Mouse (Mus musculus): Measurements from ENCODE around the gene Shroom3. TPM values are rescaled to one million over a fixed set of nuclear protein-coding genes. Genes with fewer than 3 reads are reported as not detected.
A peak's percentile ranks its signal among the peaks of the same experiment; 100 is the strongest.

Gene Shroom3
- polyA plus RNA-seq, 1 experiment = 18.6 TPM

- TF ChIP-seq POLR2A (IDR thresholded peaks at IDR 0.05; ENCODE audit: low read depth, low read length) (no peak), CTCF (conservative IDR thresholded peaks at IDR 0.05; ENCODE audit: insufficient read depth, insufficient read length, low read depth, low read length) (no peak)
- H3K36me3 ChIP-seq (ENCODE audit: control insufficient read depth, insufficient read depth, low read length) = no peaks in the 10 kb centered on the region
- no peak overlapping the region for H3K4me3 ChIP-seq (ENCODE audit: insufficient read depth, low read depth, low read length)
- no peaks in the 10 kb centered on the region for H3K27me3 ChIP-seq (replicated peaks; ENCODE audit: control insufficient read depth, insufficient read depth, low read length)
- no peak overlapping the region for H3K27ac ChIP-seq (ENCODE audit: insufficient read depth, low read depth, low read length)
- H3K4me1 ChIP-seq (ENCODE audit: control insufficient read depth, insufficient read depth, low read length) = peaks cover 10% of the 10 kb centered on the region
- DNase-seq = peak; percentile 57
- WGBS = 38% methylated on average over 3 of the region's 3 CpGs
Observed at GRCm38 (mm10) chr5:92814621-92815020, 131.4 kb downstream of the Shroom3 start.

- no peak for DNase-seq
- TF ChIP-seq POLR2A (IDR thresholded peaks at IDR 0.05; ENCODE audit: low read depth, low read length) (no peak), CTCF (conservative IDR thresholded peaks at IDR 0.05; ENCODE audit: insufficient read depth, insufficient read length, low read depth, low read length) (no peak)
- Histone ChIP-seq H3K4me3 (ENCODE audit: insufficient read depth, low read depth, low read length) (no peak overlapping the region), H3K27ac (ENCODE audit: insufficient read depth, low read depth, low read length) (no peak overlapping the region), H3K27me3 (replicated peaks; ENCODE audit: control insufficient read depth, insufficient read depth, low read length) (no peaks in the 10 kb centered on the region), H3K36me3 (ENCODE audit: control insufficient read depth, insufficient read depth, low read length) (no peaks in the 10 kb centered on the region), H3K4me1 (ENCODE audit: control insufficient read depth, insufficient read depth, low read length) (peaks cover 2% of the 10 kb centered on the region)
- WGBS = 74% methylated on average over 11 of the region's 11 CpGs
Observed at GRCm38 (mm10) chr5:92817122-92817822, 134.0 kb downstream of the Shroom3 start.

- no peak overlapping the region for H3K27ac ChIP-seq (ENCODE audit: insufficient read depth, low read depth, low read length)
- no peaks in the 10 kb centered on the region for H3K27me3 ChIP-seq (replicated peaks; ENCODE audit: control insufficient read depth, insufficient read depth, low read length)
- 78% methylated on average over 3 of the region's 3 CpGs for WGBS
Observed at GRCm38 (mm10) chr5:92821370-92821769, 138.1 kb downstream of the Shroom3 start.

GRCm38 (mm10) chr5:92823495-92823894, 140.3 kb downstream of the Shroom3 start:
- DNase-seq = peak; percentile 47
- 44% methylated on average over 7 of the region's 7 CpGs for WGBS
- no peaks in the 10 kb centered on the region for H3K27me3 ChIP-seq (replicated peaks; ENCODE audit: control insufficient read depth, insufficient read depth, low read length)
- TF ChIP-seq CTCF (conservative IDR thresholded peaks at IDR 0.05; ENCODE audit: insufficient read depth, insufficient read length, low read depth, low read length) (no peak), POLR2A (IDR thresholded peaks at IDR 0.05; ENCODE audit: low read depth, low read length) (no peak)
- peaks cover 25% of the 10 kb centered on the region for H3K4me1 ChIP-seq (ENCODE audit: control insufficient read depth, insufficient read depth, low read length)
- H3K36me3 ChIP-seq (ENCODE audit: control insufficient read depth, insufficient read depth, low read length) = no peaks in the 10 kb centered on the region
- no peak overlapping the region for H3K4me3 ChIP-seq (ENCODE audit: insufficient read depth, low read depth, low read length)
- peak overlapping the region; percentile 32 for H3K27ac ChIP-seq (ENCODE audit: insufficient read depth, low read depth, low read length)

More at GRCm38 (mm10) chr5:92821370-92821769, 138.1 kb downstream of the Shroom3 start:
- Histone ChIP-seq H3K36me3 (ENCODE audit: control insufficient read depth, insufficient read depth, low read length) (no peaks in the 10 kb centered on the region), H3K4me3 (ENCODE audit: insufficient read depth, low read depth, low read length) (no peak overlapping the region), H3K4me1 (ENCODE audit: control insufficient read depth, insufficient read depth, low read length) (peaks cover 23% of the 10 kb centered on the region)
- TF ChIP-seq CTCF (conservative IDR thresholded peaks at IDR 0.05; ENCODE audit: insufficient read depth, insufficient read length, low read depth, low read length) (no peak), POLR2A (IDR thresholded peaks at IDR 0.05; ENCODE audit: low read depth, low read length) (no peak)
- DNase-seq = no peak

GRCm38 (mm10) chr5:92824304-92825009, 141.2 kb downstream of the Shroom3 start:
- TF ChIP-seq CTCF (conservative IDR thresholded peaks at IDR 0.05; ENCODE audit: insufficient read depth, insufficient read length, low read depth, low read length) (no peak), POLR2A (IDR thresholded peaks at IDR 0.05; ENCODE audit: low read depth, low read length) (no peak)
- Histone ChIP-seq H3K4me3 (ENCODE audit: insufficient read depth, low read depth, low read length) (no peak overlapping the region), H3K4me1 (ENCODE audit: control insufficient read depth, insufficient read depth, low read length) (peaks cover 25% of the 10 kb centered on the region), H3K27ac (ENCODE audit: insufficient read depth, low read depth, low read length) (peak overlapping the region; percentile 56), H3K36me3 (ENCODE audit: control insufficient read depth, insufficient read depth, low read length) (no peaks in the 10 kb centered on the region), H3K27me3 (replicated peaks; ENCODE audit: control insufficient read depth, insufficient read depth, low read length) (no peaks in the 10 kb centered on the region)
- DNase-seq = peak; percentile 42
- WGBS = 51% methylated on average over 10 of the region's 10 CpGs

- Histone ChIP-seq H3K4me3 (ENCODE audit: insufficient read depth, low read depth, low read length) (no peak overlapping the region), H3K27ac (ENCODE audit: insufficient read depth, low read depth, low read length) (peak overlapping the region; percentile 41), H3K4me1 (ENCODE audit: control insufficient read depth, insufficient read depth, low read length) (peaks cover 15% of the 10 kb centered on the region), H3K36me3 (ENCODE audit: control insufficient read depth, insufficient read depth, low read length) (no peaks in the 10 kb centered on the region), H3K27me3 (replicated peaks; ENCODE audit: control insufficient read depth, insufficient read depth, low read length) (no peaks in the 10 kb centered on the region)
- 31% methylated on average over 1 of the region's 1 CpGs for WGBS
- DNase-seq = peak; percentile 69
- no peak for TF ChIP-seq POLR2A (IDR thresholded peaks at IDR 0.05; ENCODE audit: low read depth, low read length)
- TF ChIP-seq CTCF (conservative IDR thresholded peaks at IDR 0.05; ENCODE audit: insufficient read depth, insufficient read length, low read depth, low read length) = no peak
Observed at GRCm38 (mm10) chr5:92830391-92830790, 147.2 kb downstream of the Shroom3 start.

- no peaks in the 10 kb centered on the region; the same call in 1 of the 2 replicates for H3K36me3 ChIP-seq (ENCODE audit: control insufficient read depth, insufficient read depth, low read length)
- 58% methylated on average over 7 of the region's 7 CpGs for WGBS
- DNase-seq = no peak
- H3K27ac ChIP-seq (ENCODE audit: insufficient read depth, low read depth, low read length) = no peak overlapping the region
- H3K4me3 ChIP-seq (ENCODE audit: insufficient read depth, low read depth, low read length) = no peak overlapping the region
- no peak for TF ChIP-seq POLR2A (IDR thresholded peaks at IDR 0.05; ENCODE audit: low read depth, low read length)
- TF ChIP-seq CTCF (conservative IDR thresholded peaks at IDR 0.05; ENCODE audit: insufficient read depth, insufficient read length, low read depth, low read length) = no peak
- H3K27me3 ChIP-seq (replicated peaks; ENCODE audit: control insufficient read depth, insufficient read depth, low read length) = no peaks in the 10 kb centered on the region
- H3K4me1 ChIP-seq (ENCODE audit: control insufficient read depth, insufficient read depth, low read length) = peaks cover 22% of the 10 kb centered on the region
Observed at GRCm38 (mm10) chr5:92834513-92834912, 151.3 kb downstream of the Shroom3 start.

Data from kidney, adult 2 months (tissue).